Mouse (Mus musculus) lung, embryonic 14.5 days (tissue): ENCODE data around the gene Gucd1. TPM values are rescaled to one million over a fixed set of nuclear protein-coding genes. Genes with fewer than 3 reads are reported as not detected.
A peak's percentile ranks its signal among the peaks of the same experiment; 100 is the strongest.
"Not testable (repeated sequence)": the region's sequence is repeated elsewhere in the genome, so short reads cannot be mapped to it uniquely, and the experiment has no call there.

Experiments used
- ATAC-seq: fragments of 200-750 bp; cut with Nextera tagmentation; 2 replicates; pipeline ENCODE4 v1.8.0; 2017; ENCODE audit warnings: mild to moderate bottlenecking, moderate TSS enrichment, moderate library complexity; ENCODE audit not compliant: insufficient read depth
- DNase-seq: peaks from one replicate; pipeline ENCODE4 v3.0.0-alpha.2; 2015
- H3K27ac ChIP-seq: fragments of 300-500 bp; sonication (generic); 2 replicates; pipeline ENCODE4 v1.5.1; 2014; ENCODE audit warnings: low read depth, mild to moderate bottlenecking, moderate library complexity
- H3K27me3 ChIP-seq: fragments of 300-500 bp; sonication (generic); 2 replicates; pipeline ENCODE4 v1.6.1; 2014; ENCODE audit warnings: low read length, control low read depth; ENCODE audit not compliant: insufficient read depth
- H3K36me3 ChIP-seq: fragments of 300-500 bp; sonication (generic); 2 replicates; pipeline ENCODE4 v1.6.1; 2014; ENCODE audit warnings: control low read depth; ENCODE audit not compliant: insufficient read depth
- H3K4me1 ChIP-seq: fragments of 300-500 bp; sonication (generic); 2 replicates; pipeline ENCODE4 v1.6.1; 2014; ENCODE audit warnings: antibody characterized with exemption, control low read depth; ENCODE audit not compliant: insufficient read depth
- H3K4me2 ChIP-seq: fragments of 300-500 bp; sonication (generic); 2 replicates; pipeline ENCODE4 v1.6.1; 2014; ENCODE audit warnings: mild to moderate bottlenecking
- H3K4me3 ChIP-seq: fragments of 300-500 bp; sonication (generic); 2 replicates; pipeline ENCODE4 v1.5.1; 2014; ENCODE audit warnings: low read depth, low read length
- H3K9ac ChIP-seq: fragments of 300-500 bp; sonication (generic); 2 replicates; pipeline ENCODE4 v1.6.1; 2014
- H3K9me3 ChIP-seq: fragments of 300-500 bp; sonication (generic); 2 replicates; pipeline ENCODE4 v1.6.1; 2016; ENCODE audit warnings: low read depth, low read length, control low read depth
- CTCF ChIP-seq: IDR thresholded peaks from 2 replicates; pipeline ENCODE4 v1.5.1; 2016; ENCODE audit warnings: antibody characterized with exemption, low read depth
- WGBS: fragments of 180-500 bp; shearing (Covaris S2); extraction: QIAGEN DNeasy Blood & Tissue Kit; methylation state at CpG from one replicate; pipeline ENCODE4 v1.1.7; 2014; 5-methylcytosine and 5-hydroxymethylcytosine counted together
- polyA plus RNA-seq: library from polyadenylated mRNA; unstranded; fragments of >200 nt; fragmentation: Nextera tagmentation; extraction: Ambion mirVana; gene quantifications from 2 replicates; pipeline ENCODE4 v1.2.1, GENCODE M21; 2014

Gene Gucd1
- polyA plus RNA-seq, 1 experiment from 2014 or later, result 32.6 TPM

DNA sequence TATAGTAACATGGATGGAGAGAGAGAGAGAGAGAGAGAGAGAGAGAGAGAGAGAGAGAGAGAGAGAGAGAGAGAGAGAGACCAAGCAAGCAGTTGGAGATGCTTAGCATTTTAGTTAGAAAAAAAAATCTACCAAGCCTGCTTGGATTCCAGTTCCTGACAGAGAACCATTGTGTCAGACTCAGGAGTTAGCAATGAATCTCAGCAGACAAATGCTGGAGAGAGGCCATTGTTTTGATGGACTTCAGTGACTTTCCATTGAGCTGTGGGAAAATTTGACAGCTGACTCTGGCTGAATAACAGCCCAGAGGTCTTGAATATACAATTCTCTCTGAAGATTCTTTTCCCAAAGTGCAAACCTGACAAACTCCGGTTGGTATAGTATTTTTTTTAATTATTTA is 59.9 kb downstream of the Gucd1 start:
- no peak overlapping the region for H3K9ac ChIP-seq
- no peaks in the 10 kb centered on the region for H3K27me3 ChIP-seq
- H3K36me3 ChIP-seq, result no peaks in the 10 kb centered on the region
- 65% methylated on average over 1 of the region's 1 CpGs for WGBS
- H3K9me3 ChIP-seq, result no peaks in the 10 kb centered on the region; the same call in 1 of the 2 replicates
- DNase-seq, result peak; percentile 62
- H3K4me3 ChIP-seq, result no peak overlapping the region
- no peak for TF ChIP-seq CTCF
- no peaks in the 10 kb centered on the region for H3K4me1 ChIP-seq
- no peak for ATAC-seq
- no peak overlapping the region for H3K27ac ChIP-seq
- H3K4me2 ChIP-seq, result no peak overlapping the region

DNA sequence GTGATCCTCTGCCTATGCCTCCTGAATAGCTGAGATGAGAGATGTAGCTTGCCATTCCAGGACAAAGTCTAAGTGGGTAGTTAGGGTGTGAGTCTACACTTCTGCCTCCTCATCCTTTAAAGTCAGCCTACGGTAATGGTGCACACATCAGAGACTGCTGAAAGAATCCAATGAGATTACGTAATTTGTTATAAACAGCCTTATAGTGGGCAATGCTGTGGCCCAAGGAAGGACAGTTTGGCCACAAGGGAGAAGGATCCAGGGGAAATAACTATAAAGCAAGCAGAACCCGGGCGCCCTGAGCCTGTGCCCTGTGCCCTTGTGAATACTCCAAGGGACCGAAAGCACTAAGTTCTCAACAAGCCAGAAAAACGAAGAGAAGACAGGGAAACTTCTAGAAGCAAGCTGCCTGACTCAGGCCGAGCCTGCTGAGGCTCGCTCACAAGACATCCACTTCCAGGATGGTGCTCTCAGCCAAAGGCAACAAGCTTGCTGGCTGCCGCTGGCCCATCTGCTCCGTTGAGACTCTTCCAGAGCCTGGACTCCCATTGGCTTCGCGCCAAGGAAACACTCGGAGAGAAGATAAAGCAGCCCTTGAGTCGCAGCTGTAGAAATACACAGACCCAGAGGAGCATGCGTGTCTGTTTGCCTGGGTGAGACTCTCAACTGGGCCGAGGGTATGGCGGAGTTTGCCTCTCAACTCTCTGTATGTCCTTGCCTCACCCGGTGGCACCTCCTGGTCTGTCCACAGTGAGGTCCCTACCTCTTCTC is 61.5 kb downstream of the Gucd1 start:
- peak overlapping the region; percentile 36; the same call in 1 of the 2 replicates for H3K27ac ChIP-seq

GRCm38 (mm10) chr10:75451036-75451786 is 66.6 kb downstream of the Gucd1 start:
- DNase-seq (peak; percentile 92), ATAC-seq (peak; percentile 76)
- peaks cover 17% of the 10 kb centered on the region for H3K4me1 ChIP-seq
- no peak for TF ChIP-seq CTCF
- H3K36me3 ChIP-seq, result no peaks in the 10 kb centered on the region
- 0 out of 2 replicates have a peak overlapping the region, but pooled peaks have one; percentile 25 for H3K4me2 ChIP-seq
- WGBS, result 22% methylated on average over 10 of the region's 10 CpGs
- no peak overlapping the region for H3K4me3 ChIP-seq
- H3K9ac ChIP-seq, result no peak overlapping the region
- peak overlapping the region; percentile 75 for H3K27ac ChIP-seq
- H3K27me3 ChIP-seq, result no peaks in the 10 kb centered on the region
- H3K9me3 ChIP-seq, result no peaks in the 10 kb centered on the region

More for the DNA sequence above, 61.5 kb downstream of the Gucd1 start:
- WGBS, result 47% methylated on average over 11 of the region's 18 CpGs
- H3K36me3 ChIP-seq, H3K4me2 ChIP-seq, H3K27me3 ChIP-seq, H3K9me3 ChIP-seq, H3K9ac ChIP-seq, H3K4me1 ChIP-seq, H3K4me3 ChIP-seq: not testable (repeated sequence)
- DNase-seq (peak; percentile 34), ATAC-seq (peak; percentile 88)

DNA sequence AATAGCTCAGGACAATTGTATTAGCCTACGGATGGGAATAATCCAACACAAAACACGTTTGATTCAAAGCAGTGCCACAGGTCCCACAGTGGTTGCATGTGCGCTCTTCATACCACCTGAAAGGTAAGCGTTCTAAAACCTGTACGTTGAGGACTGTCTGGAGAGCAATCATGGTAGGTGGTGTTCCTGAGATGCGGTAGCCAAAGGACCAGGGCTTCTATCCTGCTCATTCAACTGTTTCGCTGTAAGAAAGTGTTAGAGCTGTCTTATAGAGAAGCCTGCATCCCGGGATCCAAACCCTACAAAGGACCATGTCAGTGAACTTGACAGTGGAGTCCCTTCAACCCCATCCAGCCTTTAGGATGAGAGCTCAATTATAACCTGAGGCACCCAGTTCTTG is 67.4 kb downstream of the Gucd1 start:
- no peak for DNase-seq
- peak overlapping the region; percentile 75 for H3K27ac ChIP-seq
- H3K27me3 ChIP-seq, result no peaks in the 10 kb centered on the region
- peaks cover 17% of the 10 kb centered on the region for H3K4me1 ChIP-seq
- no peaks in the 10 kb centered on the region for H3K9me3 ChIP-seq
- no peak overlapping the region for H3K4me2 ChIP-seq
- H3K9ac ChIP-seq, result no peak overlapping the region
- no peak for TF ChIP-seq CTCF
- H3K36me3 ChIP-seq, result no peaks in the 10 kb centered on the region
- 88% methylated on average over 8 of the region's 8 CpGs for WGBS
- H3K4me3 ChIP-seq, result no peak overlapping the region
- ATAC-seq, result no peak

DNA sequence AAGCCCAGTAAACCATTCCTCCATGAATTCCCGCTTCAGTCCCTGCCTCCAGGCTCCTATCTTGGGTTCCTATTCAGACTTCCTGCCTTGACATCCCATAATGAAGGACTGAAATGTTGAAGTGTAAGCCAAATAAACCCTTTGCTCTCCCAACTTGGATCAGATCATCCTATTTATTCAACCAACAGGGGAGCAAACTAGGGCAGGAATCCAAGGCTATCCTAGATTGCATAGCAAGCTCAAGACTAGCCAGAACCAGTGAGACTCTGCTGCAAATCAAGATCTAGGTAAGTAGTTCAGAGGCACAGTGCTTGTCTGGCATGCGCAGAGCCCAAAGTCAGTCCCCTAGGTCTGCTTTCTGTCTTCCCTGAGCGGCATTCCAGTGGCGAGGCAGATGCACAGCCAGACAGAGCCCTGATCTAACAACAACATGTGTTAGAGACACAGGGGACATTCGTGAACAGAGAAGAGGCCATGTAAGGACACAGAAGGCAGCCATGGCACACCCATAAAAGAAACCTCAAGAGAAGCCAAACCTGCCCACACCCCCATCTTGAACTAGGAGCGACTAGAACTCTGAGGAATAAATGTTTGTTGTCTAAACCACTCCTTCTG is 68.9 kb downstream of the Gucd1 start:
- no peak for DNase-seq
- no peak overlapping the region for H3K4me2 ChIP-seq
- no peaks in the 10 kb centered on the region for H3K36me3 ChIP-seq
- no peak overlapping the region for H3K9ac ChIP-seq
- no peaks in the 10 kb centered on the region for H3K27me3 ChIP-seq
- no peak overlapping the region for H3K27ac ChIP-seq
- peaks cover 24% of the 10 kb centered on the region for H3K4me1 ChIP-seq
- no peak overlapping the region for H3K4me3 ChIP-seq
- no peak for ATAC-seq
- WGBS, result 78% methylated on average over 6 of the region's 6 CpGs
- H3K9me3 ChIP-seq, result no peaks in the 10 kb centered on the region
- TF ChIP-seq CTCF, result no peak

DNA sequence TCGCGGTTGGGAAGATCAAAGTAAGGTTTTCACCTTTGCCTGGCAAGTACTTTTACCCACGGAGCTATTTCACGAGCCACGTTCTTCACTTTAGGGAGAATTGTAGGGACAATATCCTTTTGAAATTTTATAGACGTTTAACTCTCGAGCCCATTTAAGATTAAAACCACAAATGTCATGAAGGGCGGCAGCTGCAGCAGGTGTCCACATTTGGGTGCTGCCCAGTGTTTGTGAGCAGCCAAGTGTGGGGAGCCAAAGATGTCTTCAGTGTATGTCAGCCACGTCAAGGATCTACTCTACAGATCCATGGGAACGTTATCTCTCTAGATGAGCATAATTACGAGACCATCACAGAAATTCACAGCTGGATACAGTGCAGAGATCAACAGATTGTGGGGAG is 70.3 kb downstream of the Gucd1 start:
- ATAC-seq, result no peak
- Histone ChIP-seq H3K9ac (no peak overlapping the region), H3K9me3 (no peaks in the 10 kb centered on the region), H3K4me2 (no peak overlapping the region), H3K36me3 (no peaks in the 10 kb centered on the region), H3K27ac (no peak overlapping the region), H3K4me1 (peaks cover 24% of the 10 kb centered on the region), H3K4me3 (no peak overlapping the region), H3K27me3 (no peaks in the 10 kb centered on the region)
- WGBS, result 82% methylated on average over 11 of the region's 11 CpGs
- TF ChIP-seq CTCF, result no peak
- DNase-seq, result no peak

DNA sequence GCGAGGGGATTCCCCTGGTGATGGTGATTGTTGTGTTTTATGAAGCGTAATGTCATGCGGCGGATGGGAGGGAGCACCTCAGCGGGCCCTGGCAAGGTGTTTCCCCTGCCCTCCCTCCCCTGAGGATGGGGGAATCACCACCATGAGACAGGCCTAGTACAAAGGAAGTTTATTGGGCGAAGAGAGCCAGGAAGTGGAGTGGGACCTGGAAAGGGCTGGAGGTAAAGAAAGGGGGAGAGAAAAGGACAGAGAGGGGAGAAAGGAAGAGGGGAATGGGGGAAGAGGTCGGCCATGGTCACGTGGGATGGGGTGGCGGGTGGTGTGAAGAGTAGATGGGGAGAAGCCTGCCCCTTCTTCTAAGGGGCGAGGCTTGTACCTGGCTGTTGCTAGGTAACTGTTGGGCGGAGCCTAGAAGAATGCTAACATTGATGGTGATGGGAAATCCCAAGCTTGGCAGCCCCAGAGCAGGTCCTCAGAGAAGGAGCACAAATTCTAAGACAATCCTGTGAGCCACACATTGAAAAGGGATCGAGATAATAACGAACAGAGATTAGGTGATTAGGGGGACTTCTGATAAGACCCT is 71.2 kb downstream of the Gucd1 start:
- Histone ChIP-seq H3K9ac (no peak overlapping the region), H3K4me2 (no peak overlapping the region), H3K27ac (peak overlapping the region; percentile 50; the same call in 1 of the 2 replicates), H3K27me3 (no peaks in the 10 kb centered on the region), H3K36me3 (no peaks in the 10 kb centered on the region), H3K9me3 (no peaks in the 10 kb centered on the region), H3K4me3 (no peak overlapping the region), H3K4me1 (peaks cover 21% of the 10 kb centered on the region)
- DNase-seq (peak; percentile 66), ATAC-seq (0 out of 2 replicates have a peak, but pooled peaks have one; percentile 32)
- TF ChIP-seq CTCF, result no peak
- 60% methylated on average over 13 of the region's 13 CpGs for WGBS
